Mouse (Mus musculus) cerebellum, adult 11 months (tissue): ENCODE results near the gene Xdh.

Experiments
- DNase-seq: peaks from one replicate; pipeline ENCODE4 v3.0.0; 2022

The Xdh gene

GRCm38 (mm10) chr17:73950062-73950735 is at the start of gene Xdh:
TSS of gene Xdh (minus strand) at chr17:73950196.
- DNase-seq: no peak

GRCm38 (mm10) chr17:73995907-73996645 is 46.1 kb upstream of the Xdh start:
- no peak for DNase-seq

- no peak for DNase-seq
These were observed 41.3 kb upstream of the Xdh start for GRCm38 (mm10) chr17:73991264-73991663.

GRCm38 (mm10) chr17:73986571-73986970 is 36.6 kb upstream of the Xdh start:
- no peak for DNase-seq

- DNase-seq: no peak
These were observed 35.9 kb upstream of the Xdh start for GRCm38 (mm10) chr17:73985936-73986335.

- DNase-seq: no peak
These were observed 34.5 kb upstream of the Xdh start for GRCm38 (mm10) chr17:73984508-73984907.

GRCm38 (mm10) chr17:73982871-73983270 is 32.9 kb upstream of the Xdh start:
- no peak for DNase-seq

- no peak for DNase-seq
These were observed 26.1 kb upstream of the Xdh start for GRCm38 (mm10) chr17:73976066-73976465.

GRCm38 (mm10) chr17:73972648-73973047 is 22.7 kb upstream of the Xdh start:
- DNase-seq: no peak

GRCm38 (mm10) chr17:73971291-73971690 is 21.3 kb upstream of the Xdh start:
- no peak for DNase-seq

- no peak for DNase-seq
These were observed 20.5 kb upstream of the Xdh start for GRCm38 (mm10) chr17:73970361-73971027.

- DNase-seq: no peak
These were observed 14.9 kb upstream of the Xdh start for GRCm38 (mm10) chr17:73964856-73965255.

- no peak for DNase-seq
These were observed 12.6 kb upstream of the Xdh start for GRCm38 (mm10) chr17:73962628-73963043.

GRCm38 (mm10) chr17:73961801-73962403 is 11.9 kb upstream of the Xdh start:
- DNase-seq: no peak

GRCm38 (mm10) chr17:73960745-73961144 is 10.7 kb upstream of the Xdh start:
- no peak for DNase-seq

GRCm38 (mm10) chr17:73952103-73952521 is 2.1 kb upstream of the Xdh start:
- no peak for DNase-seq

- no peak for DNase-seq
These were observed 974 bp upstream of the Xdh start for GRCm38 (mm10) chr17:73950970-73951369.

- no peak for DNase-seq
These were observed 498 bp downstream of the Xdh start for GRCm38 (mm10) chr17:73949498-73949897.

- no peak for DNase-seq
These were observed 1.2 kb downstream of the Xdh start for GRCm38 (mm10) chr17:73948801-73949200.

GRCm38 (mm10) chr17:73948039-73948438 is 2.0 kb downstream of the Xdh start:
- DNase-seq: no peak

GRCm38 (mm10) chr17:73946856-73947255 is 3.1 kb downstream of the Xdh start:
- DNase-seq: no peak

GRCm38 (mm10) chr17:73944661-73945060 is 5.3 kb downstream of the Xdh start:
- DNase-seq: no peak

GRCm38 (mm10) chr17:73942268-73942962 is 7.6 kb downstream of the Xdh start:
- no peak for DNase-seq
